Mouse (Mus musculus) heart, embryonic 10.5 days (tissue): Measurements from ENCODE around the gene Dusp28. TPM values are rescaled to one million over a fixed set of nuclear protein-coding genes. Genes with fewer than 3 reads are reported as not detected.

Source experiments
- DNase-seq: peaks from one replicate; pipeline ENCODE4 v3.0.0-alpha.2; 2017; ENCODE audit warnings: low spot score
- H3K27ac ChIP-seq: fragments of 300-500 bp; sonication (generic); 2 replicates; pipeline ENCODE4 v1.5.1; 2016; ENCODE audit warnings: mild to moderate bottlenecking
- H3K27me3 ChIP-seq: fragments of 300-500 bp; sonication (generic); 2 replicates; pipeline ENCODE4 v1.6.1; 2016; ENCODE audit warnings: mild to moderate bottlenecking; ENCODE audit not compliant: poor library complexity, insufficient read depth, severe bottlenecking
- H3K36me3 ChIP-seq: fragments of 300-500 bp; sonication (generic); 2 replicates; pipeline ENCODE4 v1.6.1; 2016; ENCODE audit warnings: mild to moderate bottlenecking, moderate library complexity
- H3K4me1 ChIP-seq: fragments of 300-500 bp; sonication (generic); 2 replicates; pipeline ENCODE4 v1.6.1; 2016; ENCODE audit warnings: mild to moderate bottlenecking
- H3K4me3 ChIP-seq: fragments of 300-500 bp; sonication (generic); 2 replicates; pipeline ENCODE4 v1.5.1; 2016; ENCODE audit warnings: mild to moderate bottlenecking, moderate library complexity
- H3K9me3 ChIP-seq: fragments of 300-500 bp; sonication (generic); 2 replicates; pipeline ENCODE4 v1.6.1; 2016; ENCODE audit warnings: mild to moderate bottlenecking, moderate library complexity
- WGBS: fragments of 180-500 bp; shearing (Covaris S2); methylation state at CpG from one replicate; pipeline ENCODE4 v1.1.7; 2016; 5-methylcytosine and 5-hydroxymethylcytosine counted together
- polyA plus RNA-seq: library from polyadenylated mRNA; unstranded; fragments of >200 nt; fragmentation: Nextera tagmentation; extraction: Ambion mirVana; gene quantifications from 2 replicates; pipeline ENCODE4 v1.2.1, GENCODE M21; 2016

The Dusp28 gene
- polyA plus RNA-seq, result 7.6 and 8.6 TPM in 2 replicates

- Histone ChIP-seq H3K4me1 (peaks cover 38% of the 10 kb centered on the region), H3K27me3 (peaks cover 20% of the 10 kb centered on the region)
- WGBS, result under 1% methylated on average over 81 of the region's 81 CpGs
Measured at GRCm38 (mm10) chr1:92906779-92907631, at the start of gene Dusp28. TSS of gene Dusp28 (plus strand) at chr1:92906981.

GRCm38 (mm10) chr1:92861503-92861902, 45.3 kb upstream of the Dusp28 start:
- H3K27me3 ChIP-seq, result peaks cover 23% of the 10 kb centered on the region
- H3K4me1 ChIP-seq, result 0 out of 2 replicates have a peak, but pooled peaks cover 6% of the 10 kb centered on the region
- peaks cover 33% of the 10 kb centered on the region for H3K36me3 ChIP-seq
- H3K4me3 ChIP-seq, result no peak overlapping the region
- WGBS, result 67% methylated on average over 6 of the region's 6 CpGs
- H3K9me3 ChIP-seq, result no peaks in the 10 kb centered on the region
- no peak overlapping the region for H3K27ac ChIP-seq
- no peak for DNase-seq

More at GRCm38 (mm10) chr1:92906779-92907631, at the start of gene Dusp28:
- Histone ChIP-seq H3K4me3 (peak within 1 kb of the TSS; percentile 77), H3K27ac (peak within 1 kb of the TSS; percentile 89), H3K36me3 (no peaks in the 10 kb centered on the region), H3K9me3 (no peaks in the 10 kb centered on the region)
- DNase-seq, result peak; percentile 97

GRCm38 (mm10) chr1:92863268-92863667, 43.5 kb upstream of the Dusp28 start:
- H3K27ac ChIP-seq, result no peak overlapping the region
- peaks cover 15% of the 10 kb centered on the region for H3K36me3 ChIP-seq
- no peak overlapping the region for H3K4me3 ChIP-seq
- no peaks in the 10 kb centered on the region for H3K9me3 ChIP-seq
- WGBS, result 79% methylated on average over 4 of the region's 4 CpGs
- H3K27me3 ChIP-seq, result peaks cover 23% of the 10 kb centered on the region
- H3K4me1 ChIP-seq, result 0 out of 2 replicates have a peak, but pooled peaks cover 6% of the 10 kb centered on the region
- no peak for DNase-seq

- 0 out of 2 replicates have a peak, but pooled peaks cover 6% of the 10 kb centered on the region for H3K4me1 ChIP-seq
- H3K27me3 ChIP-seq, result peaks cover 28% of the 10 kb centered on the region
- H3K36me3 ChIP-seq, result no peaks in the 10 kb centered on the region
- no peak overlapping the region for H3K4me3 ChIP-seq
- no peaks in the 10 kb centered on the region for H3K9me3 ChIP-seq
- DNase-seq, result no peak
- 70% methylated on average over 2 of the region's 2 CpGs for WGBS
- H3K27ac ChIP-seq, result no peak overlapping the region
Measured at GRCm38 (mm10) chr1:92866170-92866569, 40.6 kb upstream of the Dusp28 start.

GRCm38 (mm10) chr1:92869985-92870384, 36.8 kb upstream of the Dusp28 start:
- Histone ChIP-seq H3K4me3 (no peak overlapping the region), H3K9me3 (no peaks in the 10 kb centered on the region), H3K27ac (no peak overlapping the region), H3K36me3 (no peaks in the 10 kb centered on the region), H3K4me1 (0 out of 2 replicates have a peak, but pooled peaks cover 6% of the 10 kb centered on the region), H3K27me3 (peaks cover 19% of the 10 kb centered on the region)
- DNase-seq, result no peak
- WGBS, result 80% methylated on average over 2 of the region's 2 CpGs

GRCm38 (mm10) chr1:92872666-92873065, 34.1 kb upstream of the Dusp28 start:
- whole genome bisulfite sequencing, result 78% methylated on average over 7 of the region's 7 CpGs

GRCm38 (mm10) chr1:92874011-92874410, 32.8 kb upstream of the Dusp28 start:
- H3K9me3 ChIP-seq, result no peaks in the 10 kb centered on the region
- 79% methylated on average over 3 of the region's 3 CpGs for WGBS
- no peak overlapping the region for H3K4me3 ChIP-seq
- H3K27me3 ChIP-seq, result peaks cover 28% of the 10 kb centered on the region
- H3K4me1 ChIP-seq, result no peaks in the 10 kb centered on the region
- H3K36me3 ChIP-seq, result no peaks in the 10 kb centered on the region
- H3K27ac ChIP-seq, result no peak overlapping the region
- DNase-seq, result no peak

More at GRCm38 (mm10) chr1:92872666-92873065, 34.1 kb upstream of the Dusp28 start:
- Histone ChIP-seq H3K27me3 (peaks cover 20% of the 10 kb centered on the region; the same call in 1 of the 2 replicates), H3K9me3 (no peaks in the 10 kb centered on the region), H3K4me3 (no peak overlapping the region), H3K36me3 (no peaks in the 10 kb centered on the region), H3K27ac (no peak overlapping the region), H3K4me1 (no peaks in the 10 kb centered on the region)
- DNase-seq, result no peak

GRCm38 (mm10) chr1:92875360-92876111, 31.2 kb upstream of the Dusp28 start:
- H3K4me1 ChIP-seq, result peaks cover 4% of the 10 kb centered on the region; the same call in 1 of the 2 replicates
- H3K36me3 ChIP-seq, result no peaks in the 10 kb centered on the region
- no peak for DNase-seq
- WGBS, result 76% methylated on average over 8 of the region's 8 CpGs
- peaks cover 36% of the 10 kb centered on the region for H3K27me3 ChIP-seq
- no peak overlapping the region for H3K27ac ChIP-seq
- H3K9me3 ChIP-seq, result no peaks in the 10 kb centered on the region
- no peak overlapping the region for H3K4me3 ChIP-seq

GRCm38 (mm10) chr1:92877431-92877978, 29.3 kb upstream of the Dusp28 start:
- Histone ChIP-seq H3K36me3 (no peaks in the 10 kb centered on the region), H3K4me1 (peaks cover 12% of the 10 kb centered on the region; the same call in 1 of the 2 replicates), H3K4me3 (no peak overlapping the region), H3K27ac (no peak overlapping the region), H3K9me3 (no peaks in the 10 kb centered on the region), H3K27me3 (peaks cover 52% of the 10 kb centered on the region)
- 72% methylated on average over 12 of the region's 12 CpGs for WGBS
- DNase-seq, result no peak

- no peaks in the 10 kb centered on the region for H3K9me3 ChIP-seq
- peaks cover 58% of the 10 kb centered on the region for H3K27me3 ChIP-seq
- H3K36me3 ChIP-seq, result no peaks in the 10 kb centered on the region
- WGBS, result 75% methylated on average over 13 of the region's 13 CpGs
- no peak overlapping the region for H3K27ac ChIP-seq
- peaks cover 14% of the 10 kb centered on the region; the same call in 1 of the 2 replicates for H3K4me1 ChIP-seq
- no peak overlapping the region for H3K4me3 ChIP-seq
- no peak for DNase-seq
Measured at GRCm38 (mm10) chr1:92878066-92878741, 28.6 kb upstream of the Dusp28 start.

GRCm38 (mm10) chr1:92879266-92879665, 27.5 kb upstream of the Dusp28 start:
- no peak for DNase-seq
- Histone ChIP-seq H3K4me3 (no peak overlapping the region), H3K4me1 (peaks cover 14% of the 10 kb centered on the region; the same call in 1 of the 2 replicates), H3K27ac (no peak overlapping the region), H3K9me3 (no peaks in the 10 kb centered on the region), H3K36me3 (no peaks in the 10 kb centered on the region), H3K27me3 (peaks cover 68% of the 10 kb centered on the region)
- 86% methylated on average over 12 of the region's 12 CpGs for WGBS

GRCm38 (mm10) chr1:92880101-92880500, 26.7 kb upstream of the Dusp28 start:
- Histone ChIP-seq H3K9me3 (no peaks in the 10 kb centered on the region), H3K4me3 (no peak overlapping the region), H3K4me1 (peaks cover 14% of the 10 kb centered on the region; the same call in 1 of the 2 replicates), H3K36me3 (no peaks in the 10 kb centered on the region), H3K27me3 (peaks cover 76% of the 10 kb centered on the region), H3K27ac (no peak overlapping the region)
- DNase-seq, result no peak
- 75% methylated on average over 5 of the region's 5 CpGs for WGBS
